Mouse (Mus musculus) kidney, postnatal 36 days (tissue): ENCODE data around the gene Cdh15.

Experiments used
- DNase-seq, 2 experiments: peaks; one replicate each; pipeline ENCODE4 v3.0.0; 2021 to 2022; ENCODE audit warnings: mixed read lengths in 2 of 2

The Cdh15 gene

DNA sequence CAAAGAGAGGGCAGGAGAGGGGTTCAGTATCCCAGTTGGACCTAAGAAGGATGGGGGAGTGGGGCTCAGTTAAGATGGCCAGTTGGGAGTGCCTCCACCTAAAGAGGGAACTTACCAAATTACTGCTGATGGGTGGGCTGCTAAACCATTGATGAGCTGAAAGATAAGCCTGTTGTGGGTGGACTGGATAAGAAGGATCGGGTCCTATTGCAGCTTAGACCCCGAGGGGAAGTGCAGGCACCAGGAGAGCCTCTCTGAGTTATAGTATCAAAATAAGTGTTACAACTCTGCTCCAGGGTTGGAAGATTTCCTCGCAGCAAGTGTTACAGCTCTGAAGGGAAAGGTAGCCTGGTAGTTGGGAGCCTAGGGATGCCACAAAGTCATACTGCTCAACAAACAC, 3.6 kb upstream of the Cdh15 start:
- no peak for DNase-seq

GRCm38 (mm10) chr8:122845662-122846061, 2.1 kb upstream of the Cdh15 start:
- peak in 1 of 2 experiments; percentile 32 for DNase-seq

GRCm38 (mm10) chr8:122849152-122849910, 1.6 kb downstream of the Cdh15 start:
- DNase-seq = no peak

- DNase-seq = no peak
These were observed 3.0 kb downstream of the Cdh15 start for GRCm38 (mm10) chr8:122850641-122851240.

DNA sequence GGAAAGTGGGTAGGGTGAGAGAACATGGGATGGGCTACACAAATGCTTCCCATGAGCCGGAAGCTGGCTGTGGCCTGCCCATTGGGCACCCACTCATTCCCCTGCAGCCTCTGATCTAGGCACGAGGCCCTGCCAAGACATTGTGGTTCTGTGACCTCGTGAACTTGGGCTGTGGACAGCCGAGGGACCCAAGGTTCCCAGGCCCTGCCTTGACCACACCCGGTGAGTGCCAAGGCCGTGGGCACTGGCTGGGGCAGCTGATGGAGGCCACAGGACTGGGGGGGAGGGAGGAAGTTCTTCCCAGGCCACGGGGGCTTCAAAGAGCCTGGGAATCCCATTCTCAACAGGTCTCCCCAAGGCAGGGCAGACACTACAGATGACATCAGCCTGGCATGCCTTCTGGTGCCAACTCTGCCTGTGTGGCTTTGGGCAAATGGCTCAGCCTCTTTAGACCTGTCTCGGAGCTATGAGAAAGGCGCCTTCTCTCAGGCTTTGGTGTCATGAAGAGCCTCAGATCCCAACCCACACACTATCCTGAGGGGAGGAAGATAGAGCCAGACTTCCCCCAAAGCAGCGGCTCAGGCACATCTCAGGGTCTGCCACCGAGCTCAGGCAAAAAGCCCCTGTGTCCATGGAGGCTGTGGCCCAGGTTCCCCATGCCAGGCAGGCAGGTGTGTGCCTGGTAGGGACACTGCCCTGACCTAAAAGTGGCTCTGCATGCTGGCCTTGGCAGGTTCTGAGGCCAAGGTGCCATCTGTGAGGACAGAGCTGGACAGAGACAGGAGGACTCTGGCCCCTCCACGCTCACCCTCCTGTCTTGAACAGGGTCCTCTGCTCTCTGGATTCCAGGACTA, 4.2 kb downstream of the Cdh15 start:
- DNase-seq = no peak

DNA sequence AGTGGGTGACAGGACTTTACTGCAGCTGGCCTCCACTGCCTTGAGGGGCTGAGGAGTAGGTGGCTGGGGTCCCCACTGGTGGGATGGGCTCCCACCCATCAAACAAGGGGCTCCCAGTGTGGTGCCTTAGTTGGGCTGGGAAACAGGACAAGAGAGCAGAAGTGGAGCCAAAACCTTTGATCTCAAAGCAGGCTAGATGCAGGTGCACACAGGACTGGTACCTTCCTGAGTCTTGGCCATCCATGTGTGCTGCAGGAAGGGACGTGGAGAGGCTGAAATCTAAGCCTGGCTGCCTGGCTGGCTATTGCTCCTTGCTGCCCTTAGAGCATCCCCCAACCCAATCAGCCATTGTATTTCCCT, 4.8 kb downstream of the Cdh15 start:
- no peak for DNase-seq

GRCm38 (mm10) chr8:122853340-122853771, 5.6 kb downstream of the Cdh15 start:
- no peak for DNase-seq

DNA sequence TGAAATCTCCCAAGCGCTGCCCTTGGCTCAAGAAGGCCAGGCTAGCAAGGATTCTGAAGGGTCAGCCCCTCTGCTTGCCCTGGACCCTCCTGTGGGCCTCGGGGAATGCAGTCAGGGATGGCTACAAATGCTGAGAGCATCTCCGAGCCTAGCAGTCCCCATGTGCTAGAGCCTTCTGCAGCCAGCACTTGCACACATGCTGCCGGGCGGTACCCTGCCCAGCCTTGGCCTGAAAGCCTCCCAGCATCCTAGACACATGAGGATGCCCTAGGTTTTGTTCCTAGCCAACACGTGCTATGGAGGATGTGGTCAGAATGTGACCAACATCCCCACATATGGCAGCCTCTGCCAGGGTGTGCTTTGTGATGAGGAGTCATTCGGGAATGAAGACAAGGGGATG, 6.6 kb downstream of the Cdh15 start:
- no peak for DNase-seq

DNA sequence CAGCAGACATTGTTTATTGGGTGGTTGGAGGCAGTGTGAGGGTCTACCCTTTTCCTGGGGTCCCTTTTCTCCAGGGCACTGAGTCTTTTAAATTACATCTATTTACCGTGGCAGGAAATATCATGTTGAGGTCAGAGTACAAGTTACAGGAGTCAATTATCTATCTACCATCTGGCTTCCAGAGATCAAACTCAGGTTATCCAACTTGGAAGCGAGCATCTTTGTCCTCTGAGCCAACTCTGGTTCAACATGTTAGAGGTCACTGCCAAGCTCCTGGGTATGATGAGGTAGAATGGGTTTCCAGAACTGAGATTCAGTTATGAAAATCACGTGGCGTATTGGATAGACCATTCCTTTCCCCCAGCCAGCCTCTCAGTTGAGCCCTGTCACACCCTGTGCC, 7.4 kb downstream of the Cdh15 start:
- no peak for DNase-seq

DNA sequence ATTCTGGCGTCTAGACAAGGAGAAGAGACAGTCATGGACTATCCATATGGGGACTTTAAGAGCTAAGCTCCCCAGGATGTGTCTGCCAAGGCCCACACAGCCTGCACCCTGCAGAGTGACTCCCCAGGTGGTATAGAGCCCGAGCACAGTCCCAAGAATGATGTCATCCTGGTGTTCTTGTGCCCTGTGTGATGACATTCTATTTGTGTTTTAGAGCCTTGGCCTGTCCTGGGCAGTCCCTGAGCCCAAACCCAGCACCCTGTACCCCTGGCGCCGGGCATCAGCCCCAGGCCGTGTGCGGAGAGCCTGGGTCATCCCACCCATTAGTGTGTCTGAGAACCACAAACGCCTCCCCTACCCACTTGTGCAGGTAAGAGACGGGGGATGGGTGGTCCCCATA, 8.5 kb downstream of the Cdh15 start:
- no peak for DNase-seq

DNA sequence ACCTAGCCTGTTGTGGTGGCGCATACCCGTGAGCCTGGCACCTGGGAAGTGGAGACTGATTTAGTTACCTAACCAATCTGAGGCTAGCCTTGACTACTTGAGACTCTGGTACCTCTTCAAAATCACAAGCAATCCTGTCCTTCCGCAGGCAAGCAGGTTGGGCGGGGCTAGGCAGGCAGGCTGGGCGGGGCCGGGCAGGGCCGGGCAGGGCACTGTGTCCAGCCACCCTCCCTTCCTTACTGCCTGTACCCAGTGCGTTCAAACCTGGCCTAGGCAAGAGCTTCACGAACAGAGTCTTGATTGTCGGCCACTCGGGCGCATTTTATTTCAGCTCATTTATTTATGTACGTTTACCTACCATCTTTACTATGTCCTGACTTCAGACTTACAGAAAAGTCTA, 12.1 kb downstream of the Cdh15 start:
- no peak for DNase-seq

- DNase-seq = no peak
These were observed 17.0 kb downstream of the Cdh15 start for GRCm38 (mm10) chr8:122864719-122865129.

GRCm38 (mm10) chr8:122865441-122865840, 17.7 kb downstream of the Cdh15 start:
- DNase-seq = peak in 1 of 2 experiments; percentile 15

DNA sequence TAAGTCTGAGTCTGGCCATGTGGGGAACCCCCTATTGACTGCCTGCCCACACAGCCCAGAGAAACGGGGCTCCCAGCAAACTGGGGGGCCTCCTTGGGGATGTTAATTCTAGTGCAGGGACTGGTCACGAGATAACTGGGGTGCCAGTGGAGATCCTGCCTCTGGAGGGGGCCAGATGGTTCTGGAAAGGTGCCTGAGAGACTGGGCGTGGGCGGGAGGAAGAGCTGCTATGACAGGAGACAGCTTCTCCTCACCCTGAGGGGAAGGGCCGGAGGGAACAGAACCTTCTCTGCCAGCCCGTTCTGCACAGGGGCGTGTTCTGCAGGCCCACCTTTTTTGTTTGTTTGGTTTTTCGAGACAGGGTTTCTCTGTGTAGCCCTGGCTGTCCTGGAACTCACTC, 18.5 kb downstream of the Cdh15 start:
- DNase-seq = no peak

GRCm38 (mm10) chr8:122867982-122868381, 20.2 kb downstream of the Cdh15 start:
- DNase-seq = no peak

- DNase-seq = peak in 1 of 2 experiments; percentile 56
These were observed 22.7 kb downstream of the Cdh15 start for GRCm38 (mm10) chr8:122870377-122870863.

- no peak for DNase-seq
These were observed 23.9 kb downstream of the Cdh15 start for GRCm38 (mm10) chr8:122871663-122872062.

DNA sequence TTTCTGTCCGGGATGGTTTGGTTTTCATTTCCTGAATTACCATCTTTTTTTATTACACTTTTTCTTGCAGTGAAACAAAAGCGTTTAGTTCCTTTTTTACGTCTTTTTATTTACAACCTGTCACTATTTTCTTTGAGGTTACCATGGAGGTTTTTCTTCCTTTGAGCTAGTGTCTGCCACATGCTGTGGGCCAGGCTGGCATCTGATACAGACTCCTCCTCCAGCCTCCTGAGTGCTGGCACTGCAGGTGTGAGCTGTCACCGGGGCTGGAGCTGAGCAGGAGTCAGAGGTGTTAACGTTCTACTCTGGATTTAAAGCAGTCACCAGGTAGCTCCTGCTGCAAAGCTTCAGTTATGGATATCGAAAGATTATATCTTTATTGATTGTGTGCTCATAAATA, 25.4 kb downstream of the Cdh15 start:
- no peak for DNase-seq

GRCm38 (mm10) chr8:122875186-122875585, 27.4 kb downstream of the Cdh15 start:
- no peak for DNase-seq

DNA sequence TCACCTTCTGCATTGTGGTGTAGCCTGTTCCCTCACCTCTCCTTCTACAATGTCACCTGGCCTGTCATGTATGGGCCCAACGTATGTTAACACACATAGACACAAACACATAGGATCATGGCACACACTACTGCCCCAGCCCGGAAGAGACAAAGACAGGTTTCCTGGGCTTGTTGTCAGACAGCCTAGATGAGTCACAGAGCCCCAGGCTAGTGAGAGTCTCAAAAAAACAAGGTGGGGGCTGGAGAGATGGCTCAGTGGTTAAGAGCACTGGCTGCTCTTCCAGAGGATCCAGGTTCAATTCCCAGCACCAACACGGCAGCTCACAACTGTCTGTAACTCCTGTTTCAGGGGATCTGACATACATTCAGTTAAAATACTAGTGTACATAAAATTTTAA, 30.5 kb downstream of the Cdh15 start:
- no peak for DNase-seq

DNA sequence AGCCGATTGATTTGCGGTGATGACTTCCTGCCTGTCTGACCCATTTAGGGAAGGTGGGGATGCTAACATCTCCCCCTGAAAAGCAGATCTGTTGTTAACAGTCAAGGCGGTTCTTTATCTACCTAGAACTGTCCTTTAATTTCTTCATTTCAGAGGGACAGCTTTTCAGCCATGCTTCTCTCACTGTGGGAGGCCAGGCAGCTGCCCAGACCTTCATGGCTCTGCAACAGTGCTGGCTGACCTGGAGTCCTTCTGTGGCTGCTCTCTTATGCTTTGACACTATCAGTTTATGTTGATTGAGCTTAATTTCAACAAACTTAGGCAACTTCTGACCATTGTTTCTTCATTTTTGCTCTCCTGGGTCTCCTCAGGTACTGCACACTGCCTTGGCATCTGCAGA, 32.5 kb downstream of the Cdh15 start:
- no peak for DNase-seq

DNA sequence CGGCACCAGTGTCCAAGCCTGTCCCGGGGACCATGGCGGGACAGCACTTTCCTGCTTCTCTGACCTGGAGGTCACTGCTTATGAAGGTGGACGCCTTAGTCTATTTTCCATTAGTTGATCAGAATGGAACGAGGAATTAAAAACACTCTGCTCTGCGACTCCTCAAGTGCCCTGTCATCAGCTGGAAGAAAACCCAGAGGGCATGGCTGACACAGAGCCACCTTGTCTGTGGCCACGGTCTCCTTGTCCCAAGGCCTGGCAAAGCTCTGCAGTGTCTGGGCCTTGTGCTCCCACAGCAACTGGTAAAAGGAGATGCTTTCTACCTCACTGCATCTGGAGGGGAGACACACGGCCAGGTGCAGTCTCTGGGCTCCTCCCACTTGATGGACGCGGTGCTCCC, 35.9 kb downstream of the Cdh15 start:
- DNase-seq = no peak

GRCm38 (mm10) chr8:122891440-122891839, 43.7 kb downstream of the Cdh15 start:
- DNase-seq = no peak

DNA sequence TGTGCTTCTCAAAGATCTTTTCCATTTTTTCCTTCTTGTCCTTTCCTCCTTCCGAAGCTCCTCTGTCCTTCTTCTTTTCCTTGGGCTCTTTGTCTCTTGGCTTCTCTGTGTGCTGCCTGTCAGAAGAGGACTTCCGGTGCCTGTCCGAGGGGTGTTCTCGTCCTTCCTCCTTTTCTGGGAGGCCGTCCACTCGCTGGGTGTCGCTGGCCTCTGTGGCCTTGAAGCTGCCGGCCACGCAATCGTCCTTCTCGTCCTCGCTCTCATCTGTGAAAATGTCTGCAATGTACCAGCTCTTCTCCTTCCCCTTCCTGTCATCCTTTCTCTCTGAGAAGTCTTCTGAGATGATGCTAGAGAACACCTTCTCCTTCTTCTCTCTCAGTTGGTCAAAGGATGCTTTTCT, 45.7 kb downstream of the Cdh15 start:
- no peak for DNase-seq
